Mouse (Mus musculus) forebrain, embryonic 16.5 days (tissue): ENCODE data around the gene Lmbr1l. TPM values are rescaled to one million over a fixed set of nuclear protein-coding genes. Genes with fewer than 3 reads are reported as not detected.
"Not testable (repeated sequence)": the region's sequence is repeated elsewhere in the genome, so short reads cannot be mapped to it uniquely, and the experiment has no call there.

Experiments used
- ATAC-seq: fragments of 200-750 bp; cut with Nextera tagmentation; 2 replicates; pipeline ENCODE4 v1.8.0; 2017; ENCODE audit warnings: mild to moderate bottlenecking, moderate library complexity
- H3K27ac ChIP-seq: fragments of 300-500 bp; sonication (generic); 2 replicates; pipeline ENCODE4 v1.5.1; 2014; ENCODE audit warnings: low read length, control low read depth
- H3K27me3 ChIP-seq: fragments of 300-500 bp; sonication (generic); replicated peaks from 2 replicates; pipeline ENCODE4 v1.6.1; 2014; ENCODE audit warnings: low read length; ENCODE audit not compliant: control insufficient read depth, insufficient read depth
- H3K36me3 ChIP-seq: fragments of 300-500 bp; sonication (generic); 2 replicates; pipeline ENCODE4 v1.6.1; 2014; ENCODE audit not compliant: control insufficient read depth, insufficient read depth
- H3K4me1 ChIP-seq: fragments of 300-500 bp; sonication (generic); replicated peaks from 2 replicates; pipeline ENCODE4 v1.6.1; 2014; ENCODE audit warnings: low read length; ENCODE audit not compliant: control insufficient read depth, insufficient read depth
- H3K4me2 ChIP-seq: fragments of 300-500 bp; sonication (generic); 2 replicates; pipeline ENCODE4 v1.6.1; 2014; ENCODE audit warnings: mild to moderate bottlenecking, low read length, control low read depth
- H3K4me3 ChIP-seq: fragments of 300-500 bp; sonication (generic); replicated peaks from 2 replicates; pipeline ENCODE4 v1.5.1; 2014; ENCODE audit warnings: mild to moderate bottlenecking, low read length, control low read depth
- H3K9ac ChIP-seq: fragments of 300-500 bp; sonication (generic); replicated peaks from 2 replicates; pipeline ENCODE4 v1.6.1; 2014; ENCODE audit warnings: low read depth, low read length, control low read depth
- H3K9me3 ChIP-seq: fragments of 300-500 bp; sonication (generic); 2 replicates; pipeline ENCODE4 v1.6.1; 2016; ENCODE audit warnings: low read length; ENCODE audit not compliant: control insufficient read depth
- WGBS: fragments of 180-500 bp; shearing (Covaris S2); extraction: QIAGEN DNeasy Blood & Tissue Kit; methylation state at CpG from one replicate; pipeline ENCODE4 v1.1.7; 2014; 5-methylcytosine and 5-hydroxymethylcytosine counted together
- polyA plus RNA-seq: library from polyadenylated mRNA; unstranded; fragments of >200 nt; fragmentation: Nextera tagmentation; extraction: Ambion mirVana; gene quantifications from 2 replicates; pipeline ENCODE4 v1.2.1, GENCODE M21; 2015

The Lmbr1l gene
- polyA plus RNA-seq, 1 experiment from 2014 or later = 54.9 TPM

GRCm38 (mm10) chr15:98928598-98929240 lies 10.7 kb upstream of the Lmbr1l start:
- no peak overlapping the region for H3K4me3 ChIP-seq
- ATAC-seq = peak; percentile 48; the same call in 1 of the 2 replicates
- no peak overlapping the region for H3K9ac ChIP-seq
- H3K4me1 ChIP-seq = peaks cover 21% of the 10 kb centered on the region
- H3K27me3 ChIP-seq = no peaks in the 10 kb centered on the region
- H3K9me3 ChIP-seq = no peaks in the 10 kb centered on the region
- peaks cover 5% of the 10 kb centered on the region; the same call in 1 of the 2 replicates for H3K36me3 ChIP-seq
- 13% methylated on average over 13 of the region's 13 CpGs for WGBS
- H3K4me2 ChIP-seq = 0 out of 2 replicates have a peak overlapping the region, but pooled peaks have one; percentile 11
- no peak overlapping the region for H3K27ac ChIP-seq

- no peak overlapping the region for H3K4me2 ChIP-seq
- peaks cover 16% of the 10 kb centered on the region; the same call in 1 of the 2 replicates for H3K4me1 ChIP-seq
- ATAC-seq = no peak
- peaks cover 5% of the 10 kb centered on the region; the same call in 1 of the 2 replicates for H3K36me3 ChIP-seq
- H3K9ac ChIP-seq = no peak overlapping the region
- no peaks in the 10 kb centered on the region for H3K27me3 ChIP-seq
- no peaks in the 10 kb centered on the region for H3K9me3 ChIP-seq
- H3K27ac ChIP-seq = no peak overlapping the region
- no peak overlapping the region for H3K4me3 ChIP-seq
- WGBS = 75% methylated on average over 5 of the region's 5 CpGs
Observed at GRCm38 (mm10) chr15:98927566-98927965, 9.5 kb upstream of the Lmbr1l start.

GRCm38 (mm10) chr15:98924682-98925081 lies 6.7 kb upstream of the Lmbr1l start:
- Histone ChIP-seq H3K9ac (no peak overlapping the region), H3K4me2 (no peak overlapping the region), H3K4me3 (no peak overlapping the region), H3K36me3 (no peaks in the 10 kb centered on the region), H3K27me3 (no peaks in the 10 kb centered on the region), H3K4me1 (peaks cover 6% of the 10 kb centered on the region; the same call in 1 of the 2 replicates), H3K9me3 (no peaks in the 10 kb centered on the region), H3K27ac (no peak overlapping the region)
- no peak for ATAC-seq
- 82% methylated on average over 3 of the region's 3 CpGs for WGBS

GRCm38 (mm10) chr15:98923031-98923537 lies 5.1 kb upstream of the Lmbr1l start:
- H3K4me1 ChIP-seq = peaks cover 6% of the 10 kb centered on the region
- no peak overlapping the region for H3K4me2 ChIP-seq
- WGBS = 89% methylated on average over 2 of the region's 2 CpGs
- no peak overlapping the region for H3K9ac ChIP-seq
- no peak for ATAC-seq
- no peaks in the 10 kb centered on the region for H3K36me3 ChIP-seq
- no peak overlapping the region for H3K4me3 ChIP-seq
- no peaks in the 10 kb centered on the region for H3K27me3 ChIP-seq
- H3K27ac ChIP-seq = no peak overlapping the region
- H3K9me3 ChIP-seq = no peaks in the 10 kb centered on the region

GRCm38 (mm10) chr15:98922581-98922980 lies 4.5 kb upstream of the Lmbr1l start:
- H3K4me3 ChIP-seq = no peak overlapping the region
- H3K9me3 ChIP-seq = no peaks in the 10 kb centered on the region
- no peak for ATAC-seq
- peaks cover 6% of the 10 kb centered on the region for H3K4me1 ChIP-seq
- H3K9ac ChIP-seq = no peak overlapping the region
- no peak overlapping the region for H3K4me2 ChIP-seq
- 35% methylated on average over 3 of the region's 3 CpGs for WGBS
- H3K27ac ChIP-seq = no peak overlapping the region
- H3K27me3 ChIP-seq = no peaks in the 10 kb centered on the region
- no peaks in the 10 kb centered on the region for H3K36me3 ChIP-seq

GRCm38 (mm10) chr15:98921510-98921909 lies 3.5 kb upstream of the Lmbr1l start:
- no peak overlapping the region for H3K9ac ChIP-seq
- H3K27ac ChIP-seq = no peak overlapping the region
- ATAC-seq = no peak
- 54% methylated on average over 5 of the region's 5 CpGs for WGBS
- H3K4me1 ChIP-seq = peaks cover 9% of the 10 kb centered on the region
- no peak overlapping the region for H3K4me2 ChIP-seq
- no peak overlapping the region for H3K4me3 ChIP-seq
- no peaks in the 10 kb centered on the region for H3K27me3 ChIP-seq
- H3K9me3 ChIP-seq = no peaks in the 10 kb centered on the region
- no peaks in the 10 kb centered on the region for H3K36me3 ChIP-seq

GRCm38 (mm10) chr15:98918499-98918895 lies 466 bp upstream of the Lmbr1l start:
- Histone ChIP-seq H3K27ac (peak overlapping the region; percentile 80), H3K4me3 (peak overlapping the region; percentile 91), H3K4me1 (peaks cover 26% of the 10 kb centered on the region), H3K9ac (peak overlapping the region; percentile 56), H3K4me2 (peak overlapping the region; percentile 66)
- H3K9me3 ChIP-seq, ATAC-seq, H3K27me3 ChIP-seq, H3K36me3 ChIP-seq: not testable (repeated sequence)
- 27% methylated on average over 8 of the region's 8 CpGs for WGBS

- peaks cover 11% of the 10 kb centered on the region for H3K36me3 ChIP-seq
- peaks cover 26% of the 10 kb centered on the region for H3K4me1 ChIP-seq
- no peaks in the 10 kb centered on the region for H3K9me3 ChIP-seq
- H3K4me3 ChIP-seq = peak overlapping the region; percentile 91
- peak overlapping the region; percentile 98 for H3K27ac ChIP-seq
- H3K9ac ChIP-seq = peak overlapping the region; percentile 91
- ATAC-seq = no peak
- peak overlapping the region; percentile 77 for H3K4me2 ChIP-seq
- no peaks in the 10 kb centered on the region for H3K27me3 ChIP-seq
- under 1% methylated on average over 14 of the region's 14 CpGs for WGBS
Observed at GRCm38 (mm10) chr15:98917091-98917490, 940 bp downstream of the Lmbr1l start.

- H3K36me3 ChIP-seq = peaks cover 17% of the 10 kb centered on the region
- no peak overlapping the region for H3K27ac ChIP-seq
- no peaks in the 10 kb centered on the region for H3K27me3 ChIP-seq
- H3K4me2 ChIP-seq = peak overlapping the region; percentile 77
- no peaks in the 10 kb centered on the region for H3K9me3 ChIP-seq
- WGBS = 88% methylated on average over 4 of the region's 4 CpGs
- H3K4me3 ChIP-seq = peak overlapping the region; percentile 91
- peaks cover 26% of the 10 kb centered on the region for H3K4me1 ChIP-seq
- H3K9ac ChIP-seq = peak overlapping the region; percentile 91
- ATAC-seq = no peak
Observed at GRCm38 (mm10) chr15:98916016-98916415, 2.0 kb downstream of the Lmbr1l start.
